Mouse (Mus musculus) midbrain, postnatal 0 days (tissue): ENCODE measurements at regions not wholly inside any gene's neighbourhood (a gene's known extent, or its start where the extent isn't known, plus 50 kb on each side); places are given as distances from the start of the nearest gene placed in this dataset.

Source experiments
- ATAC-seq: fragments of 200-750 bp; cut with Nextera tagmentation; 2 replicates; pipeline ENCODE4 v1.8.0; 2017; ENCODE audit warnings: moderate number of reproducible peaks, mild to moderate bottlenecking, moderate TSS enrichment, moderate library complexity; ENCODE audit not compliant: low FRiP score
- DNase-seq: peaks from one replicate; pipeline ENCODE4 v3.0.0-alpha.2; 2015; ENCODE audit warnings: low spot score
- H3K27ac ChIP-seq: fragments of 300-500 bp; sonication (generic); 2 replicates; pipeline ENCODE4 v1.5.1; 2014; ENCODE audit warnings: low read depth, mild to moderate bottlenecking, low read length, mixed read lengths
- H3K27me3 ChIP-seq: fragments of 300-500 bp; sonication (generic); 2 replicates; pipeline ENCODE4 v1.6.1; 2014; ENCODE audit warnings: low read length, control low read depth, mixed read lengths; ENCODE audit not compliant: insufficient read depth
- H3K36me3 ChIP-seq: fragments of 300-500 bp; sonication (generic); 2 replicates; pipeline ENCODE4 v1.6.1; 2014; ENCODE audit warnings: low read length, control low read depth, mixed read lengths; ENCODE audit not compliant: insufficient read depth
- H3K4me1 ChIP-seq: fragments of 300-500 bp; sonication (generic); 2 replicates; pipeline ENCODE4 v1.6.1; 2014; ENCODE audit warnings: mild to moderate bottlenecking, control low read depth, antibody characterized with exemption, low read length, mixed read lengths; ENCODE audit not compliant: insufficient read depth
- H3K4me2 ChIP-seq: fragments of 300-500 bp; sonication (generic); 2 replicates; pipeline ENCODE4 v1.6.1; 2014; ENCODE audit warnings: low read depth, mild to moderate bottlenecking, low read length, mixed read lengths; ENCODE audit not compliant: poor library complexity, severe bottlenecking
- H3K4me3 ChIP-seq: fragments of 300-500 bp; sonication (generic); 2 replicates; pipeline ENCODE4 v1.5.1; 2014; ENCODE audit warnings: low read depth, mild to moderate bottlenecking, low read length, moderate library complexity
- H3K9ac ChIP-seq: fragments of 300-500 bp; sonication (generic); replicated peaks from 2 replicates; pipeline ENCODE4 v1.6.1; 2014; ENCODE audit warnings: mild to moderate bottlenecking, low read length, moderate library complexity, mixed read lengths; ENCODE audit not compliant: poor library complexity, severe bottlenecking
- H3K9me3 ChIP-seq: fragments of 300-500 bp; sonication (generic); 2 replicates; pipeline ENCODE4 v1.6.1; 2016; ENCODE audit warnings: low read length, control low read depth
- CTCF ChIP-seq: IDR thresholded peaks from 2 replicates; pipeline ENCODE4 v1.5.1; 2016; ENCODE audit warnings: antibody characterized with exemption, mild to moderate bottlenecking
- WGBS: fragments of 180-500 bp; shearing (Covaris S2); extraction: QIAGEN DNeasy Blood & Tissue Kit; methylation state at CpG from one replicate; pipeline ENCODE4 v1.1.7; 2014; 5-methylcytosine and 5-hydroxymethylcytosine counted together

GRCm38 (mm10) chr13:84749214-84749613, 440.0 kb upstream of the Ccnh start:
- H3K9me3 ChIP-seq = no peaks in the 10 kb centered on the region
- H3K27me3 ChIP-seq = no peaks in the 10 kb centered on the region
- TF ChIP-seq CTCF = no peak
- no peak overlapping the region for H3K4me3 ChIP-seq
- DNase-seq (no peak), ATAC-seq (no peak)
- H3K9ac ChIP-seq = no peak overlapping the region
- H3K4me2 ChIP-seq = no peak overlapping the region
- H3K27ac ChIP-seq = no peak overlapping the region
- 96% methylated on average over 1 of the region's 1 CpGs for WGBS
- H3K4me1 ChIP-seq = no peaks in the 10 kb centered on the region
- H3K36me3 ChIP-seq = no peaks in the 10 kb centered on the region

- no peak overlapping the region for H3K9ac ChIP-seq
- WGBS = 95% methylated on average over 2 of the region's 2 CpGs
- no peak overlapping the region for H3K4me3 ChIP-seq
- no peak for TF ChIP-seq CTCF
- no peak overlapping the region for H3K4me2 ChIP-seq
- no peaks in the 10 kb centered on the region for H3K4me1 ChIP-seq
- DNase-seq (no peak), ATAC-seq (no peak)
- H3K9me3 ChIP-seq = no peaks in the 10 kb centered on the region
- H3K27me3 ChIP-seq = no peaks in the 10 kb centered on the region
- H3K36me3 ChIP-seq = no peaks in the 10 kb centered on the region
- H3K27ac ChIP-seq = no peak overlapping the region
Observed at GRCm38 (mm10) chr13:84750136-84750535, 439.1 kb upstream of the Ccnh start.

DNA sequence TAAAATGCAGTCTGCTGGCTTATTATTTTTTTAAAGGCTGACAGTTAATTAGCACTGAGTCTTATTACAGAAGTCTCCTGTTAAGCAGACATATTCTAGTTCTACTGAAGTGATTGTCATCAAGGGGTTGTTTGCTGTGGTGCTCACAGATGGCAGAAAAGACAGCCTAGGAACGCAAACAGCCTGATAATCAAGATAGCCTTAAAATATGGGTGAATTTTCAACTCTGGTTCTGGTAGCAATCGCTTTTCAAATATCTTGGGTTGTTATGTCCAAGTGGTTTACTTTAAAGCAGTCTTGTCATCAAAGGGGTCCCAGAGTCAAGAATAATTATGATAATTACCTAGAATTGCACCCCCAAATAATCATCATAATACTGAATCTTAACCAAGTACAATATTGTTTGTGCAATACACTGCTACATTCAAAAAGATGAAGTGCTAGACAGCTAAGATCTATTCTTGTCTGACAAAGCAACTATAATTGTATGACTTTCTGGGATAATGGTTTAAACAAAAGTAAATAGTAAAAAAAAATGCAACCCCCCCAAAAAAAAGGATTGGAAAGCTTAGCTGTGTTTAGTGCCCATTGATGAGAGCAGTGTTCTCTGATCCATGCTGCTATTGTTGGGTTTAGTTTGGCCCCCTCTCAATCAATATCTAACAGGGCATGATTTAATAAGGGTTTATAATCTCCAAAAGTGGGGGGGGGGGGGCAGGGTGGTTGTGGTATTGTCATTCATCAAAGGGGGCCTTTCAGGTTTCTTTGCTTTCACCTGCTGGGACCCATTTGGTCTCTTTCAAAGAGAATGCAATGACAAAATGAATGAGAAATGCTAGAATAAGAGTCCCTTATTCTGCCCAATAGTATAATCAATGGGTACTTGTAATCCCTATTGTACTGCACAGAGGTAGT, 437.4 kb upstream of the Ccnh start:
- no peaks in the 10 kb centered on the region for H3K4me1 ChIP-seq
- no peaks in the 10 kb centered on the region for H3K9me3 ChIP-seq
- H3K36me3 ChIP-seq = no peaks in the 10 kb centered on the region
- no peaks in the 10 kb centered on the region for H3K27me3 ChIP-seq
- no peak for TF ChIP-seq CTCF
- 74% methylated on average over 2 of the region's 2 CpGs for WGBS
- H3K9ac ChIP-seq = no peak overlapping the region
- H3K4me2 ChIP-seq = no peak overlapping the region
- no peak overlapping the region for H3K4me3 ChIP-seq
- DNase-seq (no peak), ATAC-seq (no peak)
- H3K27ac ChIP-seq = no peak overlapping the region

DNA sequence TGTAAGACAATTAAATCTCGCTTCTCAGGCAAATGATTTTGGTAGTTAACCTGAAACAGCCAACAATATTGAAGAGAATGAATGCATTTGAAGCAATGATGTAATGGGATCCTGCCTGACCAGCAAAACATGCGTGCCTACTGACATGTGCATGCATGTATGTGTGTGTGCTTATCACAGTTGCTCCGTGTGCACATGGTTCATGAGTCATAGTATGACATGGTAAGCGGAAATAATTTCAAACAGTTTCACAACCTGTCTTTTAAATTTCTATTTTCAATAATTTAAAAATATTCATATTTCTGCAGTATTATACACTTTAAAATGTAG, 436.8 kb upstream of the Ccnh start:
- WGBS = 79% methylated on average over 4 of the region's 4 CpGs
- no peak for DNase-seq
- Histone ChIP-seq H3K27me3 (no peaks in the 10 kb centered on the region), H3K27ac (no peak overlapping the region), H3K36me3 (no peaks in the 10 kb centered on the region), H3K9ac (no peak overlapping the region), H3K9me3 (no peaks in the 10 kb centered on the region), H3K4me2 (no peak overlapping the region), H3K4me1 (no peaks in the 10 kb centered on the region), H3K4me3 (no peak overlapping the region)
- no peak for TF ChIP-seq CTCF
- ATAC-seq = no peak

DNA sequence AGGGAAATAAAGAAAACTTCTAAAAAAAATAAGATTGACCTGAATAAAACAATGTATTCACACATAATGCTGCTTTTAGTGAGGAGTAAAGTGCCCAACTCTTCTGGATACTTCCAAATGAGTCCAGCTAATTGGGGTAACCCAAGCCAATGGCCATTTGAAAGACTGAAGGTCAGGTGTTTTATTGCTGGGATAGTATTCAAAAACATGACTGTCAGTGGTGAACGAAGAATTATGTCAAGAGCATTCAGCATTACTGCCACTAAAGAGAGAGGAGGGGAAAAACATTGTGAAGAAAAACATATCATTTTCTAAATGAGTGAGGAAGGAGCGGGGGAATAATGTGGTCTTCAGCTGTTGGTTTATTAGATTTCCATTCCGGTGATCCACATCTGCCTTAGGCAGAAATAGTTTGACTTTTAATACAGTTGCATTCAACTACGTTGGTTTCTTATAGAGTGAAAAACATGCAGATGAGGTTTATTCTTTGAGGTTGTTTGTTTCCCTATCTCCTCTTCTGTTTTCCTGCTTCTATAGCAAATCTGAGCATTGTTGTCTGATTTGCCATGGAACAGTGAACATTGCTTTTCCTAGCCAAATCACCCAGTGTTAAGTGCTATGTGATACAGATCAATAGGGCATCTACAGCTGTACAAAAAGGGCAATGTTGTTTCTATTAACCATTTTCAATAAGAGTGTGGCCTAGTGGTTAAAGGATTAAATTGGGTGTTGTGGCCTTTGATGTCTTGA, 435.3 kb upstream of the Ccnh start:
- DNase-seq (no peak), ATAC-seq (no peak)
- Histone ChIP-seq H3K27ac (no peak overlapping the region), H3K4me2 (no peak overlapping the region), H3K36me3 (no peaks in the 10 kb centered on the region), H3K4me3 (no peak overlapping the region), H3K27me3 (no peaks in the 10 kb centered on the region), H3K9me3 (no peaks in the 10 kb centered on the region), H3K4me1 (no peaks in the 10 kb centered on the region), H3K9ac (no peak overlapping the region)
- 66% methylated on average over 4 of the region's 4 CpGs for WGBS
- no peak for TF ChIP-seq CTCF
